Mouse (Mus musculus) embryonic facial prominence, embryonic 11.5 days (tissue): ENCODE measurements around the gene Ndufaf7. TPM values are rescaled to one million over a fixed set of nuclear protein-coding genes. Genes with fewer than 3 reads are reported as not detected.

ENCODE experiments used
- ATAC-seq: fragments of 200-750 bp; cut with Nextera tagmentation; replicated peaks from 2 replicates; pipeline ENCODE4 v1.8.0; 2017; ENCODE audit warnings: low read depth; ENCODE audit not compliant: insufficient number of reproducible peaks, low FRiP score, low TSS enrichment
- DNase-seq: peaks from one replicate; pipeline ENCODE4 v3.0.0-alpha.2; 2015; ENCODE audit warnings: low spot score
- H3K27ac ChIP-seq: fragments of 300-500 bp; sonication (generic); replicated peaks from 2 replicates; pipeline ENCODE4 v1.5.1; 2014; ENCODE audit warnings: mild to moderate bottlenecking, low read depth, low read length, control low read depth
- H3K27me3 ChIP-seq: fragments of 300-500 bp; sonication (generic); 2 replicates; pipeline ENCODE4 v1.6.1; 2014; ENCODE audit warnings: mild to moderate bottlenecking, low read length, moderate library complexity, mixed read lengths; ENCODE audit not compliant: control insufficient read depth, insufficient read depth
- H3K36me3 ChIP-seq: fragments of 300-500 bp; sonication (generic); replicated peaks from 2 replicates; pipeline ENCODE4 v1.6.1; 2014; ENCODE audit warnings: low read depth, mild to moderate bottlenecking, low read length, moderate library complexity, mixed read lengths; ENCODE audit not compliant: control insufficient read depth, insufficient read depth
- H3K4me1 ChIP-seq: fragments of 300-500 bp; sonication (generic); 2 replicates; pipeline ENCODE4 v1.6.1; 2014; ENCODE audit warnings: low read length, mixed read lengths; ENCODE audit not compliant: control insufficient read depth, insufficient read depth
- H3K4me2 ChIP-seq: fragments of 300-500 bp; sonication (generic); 2 replicates; pipeline ENCODE4 v1.6.1; 2014; ENCODE audit warnings: low read depth, mild to moderate bottlenecking, control low read depth, low read length, moderate library complexity
- H3K4me3 ChIP-seq: fragments of 300-500 bp; sonication (generic); 2 replicates; pipeline ENCODE4 v1.5.1; 2014; ENCODE audit warnings: low read depth, low read length, control low read depth
- H3K9ac ChIP-seq: fragments of 300-500 bp; sonication (generic); replicated peaks from 2 replicates; pipeline ENCODE4 v1.6.1; 2014; ENCODE audit warnings: mild to moderate bottlenecking, control low read depth, low read length
- H3K9me3 ChIP-seq: fragments of 300-500 bp; sonication (generic); replicated peaks from 2 replicates; pipeline ENCODE4 v1.6.1; 2016; ENCODE audit warnings: mild to moderate bottlenecking, low read length, inconsistent platforms, mixed read lengths; ENCODE audit not compliant: control insufficient read depth
- WGBS: fragments of 180-500 bp; shearing (Covaris S2); extraction: QIAGEN DNeasy Blood & Tissue Kit; methylation state at CpG from one replicate; pipeline ENCODE4 v1.1.7; 2014; 5-methylcytosine and 5-hydroxymethylcytosine counted together
- polyA plus RNA-seq: library from polyadenylated mRNA; unstranded; fragments of >200 nt; fragmentation: Nextera tagmentation; extraction: Ambion mirVana; gene quantifications from 2 replicates; pipeline ENCODE4 v1.2.1, GENCODE M21; 2014

Gene Ndufaf7
- polyA plus RNA-seq, 1 experiment from 2014 or later: 58.2 TPM

GRCm38 (mm10) chr17:78966092-78966883 is 29.4 kb downstream of the Ndufaf7 start:
- DNase-seq: no peak
- no peaks in the 10 kb centered on the region for H3K27me3 ChIP-seq
- H3K4me3 ChIP-seq: no peak overlapping the region
- no peak overlapping the region for H3K27ac ChIP-seq
- no peaks in the 10 kb centered on the region for H3K9me3 ChIP-seq
- ATAC-seq: no peak
- 93% methylated on average over 11 of the region's 11 CpGs for WGBS
- peaks cover 3% of the 10 kb centered on the region; the same call in 1 of the 2 replicates for H3K36me3 ChIP-seq
- H3K9ac ChIP-seq: no peak overlapping the region
- H3K4me2 ChIP-seq: no peak overlapping the region
- no peaks in the 10 kb centered on the region for H3K4me1 ChIP-seq

GRCm38 (mm10) chr17:78968500-78968899 is 31.6 kb downstream of the Ndufaf7 start:
- 75% methylated on average over 3 of the region's 3 CpGs for WGBS
- no peaks in the 10 kb centered on the region for H3K27me3 ChIP-seq
- no peak overlapping the region for H3K4me2 ChIP-seq
- no peaks in the 10 kb centered on the region for H3K9me3 ChIP-seq
- DNase-seq (no peak), ATAC-seq (no peak)
- H3K4me1 ChIP-seq: no peaks in the 10 kb centered on the region
- no peak overlapping the region for H3K4me3 ChIP-seq
- H3K27ac ChIP-seq: no peak overlapping the region
- no peaks in the 10 kb centered on the region for H3K36me3 ChIP-seq
- no peak overlapping the region for H3K9ac ChIP-seq

- Histone ChIP-seq H3K9ac (no peak overlapping the region), H3K4me1 (no peaks in the 10 kb centered on the region), H3K4me2 (no peak overlapping the region), H3K9me3 (no peaks in the 10 kb centered on the region), H3K4me3 (no peak overlapping the region), H3K27me3 (no peaks in the 10 kb centered on the region), H3K27ac (no peak overlapping the region), H3K36me3 (no peaks in the 10 kb centered on the region; the same call in 1 of the 2 replicates)
- 94% methylated on average over 8 of the region's 8 CpGs for WGBS
- ATAC-seq: no peak
- no peak for DNase-seq
These were observed 46.2 kb downstream of the Ndufaf7 start for GRCm38 (mm10) chr17:78983166-78983565.

- 88% methylated on average over 3 of the region's 3 CpGs for WGBS
- no peak for DNase-seq
- Histone ChIP-seq H3K9me3 (no peaks in the 10 kb centered on the region), H3K4me1 (no peaks in the 10 kb centered on the region), H3K27ac (no peak overlapping the region), H3K4me2 (no peak overlapping the region), H3K36me3 (no peaks in the 10 kb centered on the region; the same call in 1 of the 2 replicates), H3K4me3 (no peak overlapping the region), H3K9ac (no peak overlapping the region), H3K27me3 (no peaks in the 10 kb centered on the region)
- ATAC-seq: no peak
These were observed 46.8 kb downstream of the Ndufaf7 start for GRCm38 (mm10) chr17:78983736-78984135.

- ATAC-seq (no peak), DNase-seq (peak; percentile 22)
- H3K4me1 ChIP-seq: no peaks in the 10 kb centered on the region
- H3K36me3 ChIP-seq: no peaks in the 10 kb centered on the region
- no peak overlapping the region for H3K4me3 ChIP-seq
- no peak overlapping the region for H3K27ac ChIP-seq
- H3K4me2 ChIP-seq: no peak overlapping the region
- H3K9ac ChIP-seq: no peak overlapping the region
- 67% methylated on average over 8 of the region's 8 CpGs for WGBS
- no peaks in the 10 kb centered on the region for H3K9me3 ChIP-seq
- no peaks in the 10 kb centered on the region for H3K27me3 ChIP-seq
These were observed 52.1 kb downstream of the Ndufaf7 start for GRCm38 (mm10) chr17:78989015-78989414.

- WGBS: 95% methylated on average over 2 of the region's 2 CpGs
- H3K27ac ChIP-seq: no peak overlapping the region
- no peak overlapping the region for H3K4me3 ChIP-seq
- H3K4me1 ChIP-seq: no peaks in the 10 kb centered on the region
- DNase-seq (no peak), ATAC-seq (no peak)
- H3K27me3 ChIP-seq: no peaks in the 10 kb centered on the region
- H3K36me3 ChIP-seq: no peaks in the 10 kb centered on the region
- H3K9ac ChIP-seq: no peak overlapping the region
- H3K9me3 ChIP-seq: no peaks in the 10 kb centered on the region
- H3K4me2 ChIP-seq: no peak overlapping the region
These were observed 54.6 kb downstream of the Ndufaf7 start for GRCm38 (mm10) chr17:78991549-78991948.

- H3K4me2 ChIP-seq: no peak overlapping the region
- 72% methylated on average over 9 of the region's 9 CpGs for WGBS
- no peak for DNase-seq
These were observed 55.5 kb downstream of the Ndufaf7 start for GRCm38 (mm10) chr17:78992303-78993027.

GRCm38 (mm10) chr17:78993670-78994069 is 56.7 kb downstream of the Ndufaf7 start:
- WGBS: 46% methylated on average over 2 of the region's 2 CpGs
- Histone ChIP-seq H3K27ac (no peak overlapping the region), H3K36me3 (no peaks in the 10 kb centered on the region), H3K9me3 (no peaks in the 10 kb centered on the region), H3K4me1 (no peaks in the 10 kb centered on the region), H3K4me2 (no peak overlapping the region), H3K9ac (no peak overlapping the region), H3K27me3 (no peaks in the 10 kb centered on the region), H3K4me3 (no peak overlapping the region)
- ATAC-seq (no peak), DNase-seq (no peak)

More at GRCm38 (mm10) chr17:78992303-78993027, 55.5 kb downstream of the Ndufaf7 start:
- H3K9ac ChIP-seq: no peak overlapping the region
- H3K9me3 ChIP-seq: no peaks in the 10 kb centered on the region
- no peaks in the 10 kb centered on the region for H3K4me1 ChIP-seq
- ATAC-seq: no peak
- H3K36me3 ChIP-seq: no peaks in the 10 kb centered on the region
- H3K27ac ChIP-seq: no peak overlapping the region
- H3K4me3 ChIP-seq: no peak overlapping the region
- H3K27me3 ChIP-seq: no peaks in the 10 kb centered on the region
